Mouse (Mus musculus) small intestine, adult 2 months (tissue): ENCODE measurements at regions not wholly inside any gene's neighbourhood (a gene's known extent, or its start where the extent isn't known, plus 50 kb on each side); places are given as distances from the start of the nearest gene placed in this dataset.

Experiments used
- CTCF ChIP-seq: fragments of 200-500 bp; IDR thresholded peaks from 2 replicates; pipeline ENCODE4 v1.5.1; 2012; ENCODE audit warnings: low read depth, mild to moderate bottlenecking, control low read depth, inconsistent platforms, low read length, moderate library complexity, mixed read lengths; ENCODE audit not compliant: insufficient replicate concordance, insufficient read length; ENCODE audit errors: extremely low read depth
- POLR2A ChIP-seq: fragments of 200-500 bp; IDR thresholded peaks from 2 replicates; pipeline ENCODE4 v1.6.1; 2012; ENCODE audit warnings: low read depth, mild to moderate bottlenecking, control low read depth, inconsistent platforms, low read length, moderate library complexity

- no peak for TF ChIP-seq POLR2A
- no peak for TF ChIP-seq CTCF
Observed at GRCm38 (mm10) chr3:8143016-8143415, 1466.9 kb downstream of the Zfp704 start.
